Mouse (Mus musculus) monocyte, adult 5-6 weeks (primary cell): Measurements from ENCODE around the gene Ube2c. TPM values are rescaled to one million over a fixed set of nuclear protein-coding genes. Genes with fewer than 3 reads are reported as not detected.

Source experiments
- ATAC-seq: fragments of 153-309, 156-312 bp; replicated peaks from 2 replicates; pipeline ENCODE4 v1.8.0; 2017; ENCODE audit warnings: mild to moderate bottlenecking; ENCODE audit not compliant: low TSS enrichment, insufficient number of reproducible peaks, severe bottlenecking, poor library complexity, low FRiP score
- total RNA-seq: library from RNA; stranded (forward); fragments of 200-1000, 200-491, 200-594 nt; gene quantifications from 3 replicates; pipeline ENCODE4 v1.2.3, GENCODE M21; 2017

Ube2c gene
- total RNA-seq, 1 experiment from 2014 or later = 2.7 TPM

GRCm38 (mm10) chr2:164760059-164760833 lies 9.5 kb upstream of the Ube2c start:
- peak; percentile 49; the same call in 1 of the 2 replicates for ATAC-seq

- ATAC-seq = no peak
Measured at GRCm38 (mm10) chr2:164761502-164761901, 8.2 kb upstream of the Ube2c start.

GRCm38 (mm10) chr2:164761971-164762370 lies 7.7 kb upstream of the Ube2c start:
- no peak for ATAC-seq

- ATAC-seq = no peak
Measured at GRCm38 (mm10) chr2:164762593-164762992, 7.1 kb upstream of the Ube2c start.

- no peak for ATAC-seq
Measured at GRCm38 (mm10) chr2:164765841-164766240, 3.9 kb upstream of the Ube2c start.

GRCm38 (mm10) chr2:164767812-164768540 lies 1.7 kb upstream of the Ube2c start:
- no peak for ATAC-seq

GRCm38 (mm10) chr2:164770279-164770678 lies 581 bp downstream of the Ube2c start:
- no peak for ATAC-seq

- ATAC-seq = no peak
Measured at GRCm38 (mm10) chr2:164771123-164771522, 1.4 kb downstream of the Ube2c start.

GRCm38 (mm10) chr2:164773229-164773988 lies 3.7 kb downstream of the Ube2c start:
- ATAC-seq = no peak

- ATAC-seq = no peak
Measured at GRCm38 (mm10) chr2:164773989-164774364, 4.3 kb downstream of the Ube2c start.

- no peak for ATAC-seq
Measured at GRCm38 (mm10) chr2:164776130-164776529, 6.4 kb downstream of the Ube2c start.

- no peak for ATAC-seq
Measured at GRCm38 (mm10) chr2:164776801-164777200, 7.1 kb downstream of the Ube2c start.

GRCm38 (mm10) chr2:164777246-164778014 lies 7.7 kb downstream of the Ube2c start:
- ATAC-seq = no peak

GRCm38 (mm10) chr2:164778015-164778287 lies 8.3 kb downstream of the Ube2c start:
- no peak for ATAC-seq

GRCm38 (mm10) chr2:164778809-164779208 lies 9.1 kb downstream of the Ube2c start:
- no peak for ATAC-seq

GRCm38 (mm10) chr2:164779481-164780086 lies 9.9 kb downstream of the Ube2c start, which contains the start of gene Tnnc2:
Tnnc2 (minus strand) TSS chr2:164779967.
- no peak for ATAC-seq

GRCm38 (mm10) chr2:164781876-164782275 lies 12.2 kb downstream of the Ube2c start:
- ATAC-seq = no peak

GRCm38 (mm10) chr2:164783926-164784581 lies 14.4 kb downstream of the Ube2c start:
- ATAC-seq = no peak
